Mouse (Mus musculus) embryo, embryonic 11 days (tissue): ENCODE results near the gene Tmem117.

ENCODE experiments used
- DNase-seq: peaks from one replicate; pipeline ENCODE4 v3.0.0-alpha.2; 2015

Tmem117 gene

GRCm38 (mm10) chr15:94904672-94905407, 275.8 kb downstream of the Tmem117 start:
- DNase-seq = no peak

- DNase-seq = no peak
Measured at GRCm38 (mm10) chr15:94921672-94922071, 292.6 kb downstream of the Tmem117 start.

- DNase-seq = no peak
Measured at GRCm38 (mm10) chr15:94927986-94928385, 299.0 kb downstream of the Tmem117 start.

- no peak for DNase-seq
Measured at GRCm38 (mm10) chr15:94930743-94931142, 301.7 kb downstream of the Tmem117 start.

GRCm38 (mm10) chr15:94933044-94933443, 304.0 kb downstream of the Tmem117 start:
- no peak for DNase-seq

GRCm38 (mm10) chr15:94933480-94933879, 304.4 kb downstream of the Tmem117 start:
- no peak for DNase-seq

- DNase-seq = no peak
Measured at GRCm38 (mm10) chr15:94941954-94942353, 312.9 kb downstream of the Tmem117 start.

- no peak for DNase-seq
Measured at GRCm38 (mm10) chr15:94942465-94942864, 313.4 kb downstream of the Tmem117 start.

- no peak for DNase-seq
Measured at GRCm38 (mm10) chr15:94943891-94944290, 314.9 kb downstream of the Tmem117 start.

GRCm38 (mm10) chr15:94951382-94952048, 322.5 kb downstream of the Tmem117 start:
- DNase-seq = no peak

GRCm38 (mm10) chr15:94956697-94957096, 327.7 kb downstream of the Tmem117 start:
- no peak for DNase-seq

GRCm38 (mm10) chr15:94957202-94957601, 328.2 kb downstream of the Tmem117 start:
- no peak for DNase-seq

- no peak for DNase-seq
Measured at GRCm38 (mm10) chr15:94967004-94967403, 338.0 kb downstream of the Tmem117 start.

GRCm38 (mm10) chr15:94968403-94969180, 339.6 kb downstream of the Tmem117 start:
- no peak for DNase-seq

GRCm38 (mm10) chr15:94981798-94982197, 352.8 kb downstream of the Tmem117 start:
- DNase-seq = no peak

- no peak for DNase-seq
Measured at GRCm38 (mm10) chr15:94995352-94995751, 366.3 kb downstream of the Tmem117 start.

- DNase-seq = no peak
Measured at GRCm38 (mm10) chr15:95005121-95005824, 376.2 kb downstream of the Tmem117 start.

GRCm38 (mm10) chr15:95022251-95022650, 393.2 kb downstream of the Tmem117 start:
- no peak for DNase-seq

GRCm38 (mm10) chr15:95024401-95024800, 395.4 kb downstream of the Tmem117 start:
- DNase-seq = no peak

GRCm38 (mm10) chr15:95028862-95029486, 399.9 kb downstream of the Tmem117 start:
- DNase-seq = no peak

GRCm38 (mm10) chr15:95029487-95029875, 400.4 kb downstream of the Tmem117 start:
- DNase-seq = no peak

- DNase-seq = no peak
Measured at GRCm38 (mm10) chr15:95042437-95042836, 413.4 kb downstream of the Tmem117 start.

- DNase-seq = no peak
Measured at GRCm38 (mm10) chr15:95044011-95044410, 415.0 kb downstream of the Tmem117 start.
